Mouse (Mus musculus): ENCODE measurements around the gene Map3k9. TPM values are rescaled to one million over a fixed set of nuclear protein-coding genes. Genes with fewer than 3 reads are reported as not detected.

Gene Map3k9
- polyA plus RNA-seq, 1 experiment from 2014 or later: 0.15 TPM

GRCm38 (mm10) chr12:81690751-81691150 is 90.2 kb downstream of the Map3k9 start:
- no peaks in the 10 kb centered on the region for H3K4me1 ChIP-seq
- no peak overlapping the region for H3K9ac ChIP-seq
- no peak for ATAC-seq
- no peak overlapping the region for H3K4me2 ChIP-seq
- no peaks in the 10 kb centered on the region for H3K36me3 ChIP-seq
- no peaks in the 10 kb centered on the region for H3K9me3 ChIP-seq (replicated peaks)
- no peak overlapping the region for H3K27ac ChIP-seq
- no peak overlapping the region for H3K4me3 ChIP-seq
- 0 out of 2 replicates have a peak, but pooled peaks cover 2% of the 10 kb centered on the region for H3K27me3 ChIP-seq (replicated peaks)
- WGBS (ENCODE audit: insufficient replicate concordance): 66% methylated on average over 7 of the region's 7 CpGs

GRCm38 (mm10) chr12:81690111-81690510 is 90.9 kb downstream of the Map3k9 start:
- no peak overlapping the region for H3K9ac ChIP-seq
- H3K4me3 ChIP-seq: no peak overlapping the region
- H3K36me3 ChIP-seq: no peaks in the 10 kb centered on the region
- H3K4me1 ChIP-seq: no peaks in the 10 kb centered on the region
- 0 out of 2 replicates have a peak, but pooled peaks cover 2% of the 10 kb centered on the region for H3K27me3 ChIP-seq (replicated peaks)
- H3K4me2 ChIP-seq: no peak overlapping the region
- no peak for ATAC-seq
- H3K27ac ChIP-seq: no peak overlapping the region
- WGBS (ENCODE audit: insufficient replicate concordance): 80% methylated on average over 15 of the region's 15 CpGs
- no peaks in the 10 kb centered on the region for H3K9me3 ChIP-seq (replicated peaks)

DNA sequence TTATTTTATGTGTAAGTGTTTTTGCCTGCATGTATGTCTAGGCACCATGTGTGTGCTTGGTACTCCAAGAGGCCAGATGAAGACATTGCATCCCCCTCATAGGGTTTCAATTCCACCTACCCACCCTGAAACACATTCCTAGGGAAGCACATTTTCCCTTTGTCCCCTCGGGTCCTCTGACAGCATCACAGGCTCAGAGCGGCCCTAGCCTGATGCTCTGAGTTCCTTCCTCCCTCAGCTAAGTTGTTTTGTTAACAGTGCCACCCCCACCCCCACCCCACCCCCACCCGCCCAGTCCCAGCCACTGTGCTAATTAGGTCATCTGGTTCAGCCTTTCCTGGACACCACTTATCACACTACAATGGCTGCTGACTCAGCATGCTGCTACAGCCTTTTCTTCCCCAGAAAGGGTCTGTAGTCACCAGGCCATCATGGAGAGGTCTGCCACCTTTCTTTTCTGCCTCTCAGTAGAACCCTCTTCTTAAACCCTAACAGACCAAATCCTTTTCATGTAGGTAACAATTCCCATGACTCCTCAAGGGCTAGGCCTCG is 91.4 kb downstream of the Map3k9 start:
- WGBS (ENCODE audit: insufficient replicate concordance): 23% methylated on average over 4 of the region's 4 CpGs
- Histone ChIP-seq H3K4me1 (no peaks in the 10 kb centered on the region), H3K27me3 (replicated peaks) (0 out of 2 replicates have a peak, but pooled peaks cover 2% of the 10 kb centered on the region), H3K9me3 (replicated peaks) (no peaks in the 10 kb centered on the region), H3K9ac (no peak overlapping the region), H3K27ac (no peak overlapping the region), H3K36me3 (no peaks in the 10 kb centered on the region), H3K4me3 (no peak overlapping the region), H3K4me2 (no peak overlapping the region)
- ATAC-seq: no peak

DNA sequence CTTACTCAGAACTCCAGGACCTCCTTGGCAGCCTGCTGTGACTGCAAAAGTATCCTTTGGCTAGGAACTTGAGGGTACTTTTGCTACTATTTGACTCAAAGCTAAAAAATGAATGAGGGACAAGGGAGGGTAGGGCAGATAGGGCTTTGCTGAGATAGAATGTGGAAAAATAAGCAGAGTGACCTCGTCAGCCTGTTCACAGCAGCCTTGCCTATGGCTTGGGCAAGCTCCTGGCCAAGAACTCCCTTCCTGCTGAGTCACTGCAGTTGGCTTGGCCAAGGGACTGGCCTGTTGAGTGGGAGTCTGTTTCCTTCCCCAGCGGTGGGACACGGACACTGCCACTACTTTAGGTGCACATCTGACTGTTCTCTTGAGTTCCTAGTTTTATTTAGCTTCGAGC is 92.4 kb downstream of the Map3k9 start:
- Histone ChIP-seq H3K4me1 (no peaks in the 10 kb centered on the region), H3K36me3 (no peaks in the 10 kb centered on the region), H3K9me3 (replicated peaks) (no peaks in the 10 kb centered on the region), H3K4me2 (no peak overlapping the region), H3K27me3 (replicated peaks) (0 out of 2 replicates have a peak, but pooled peaks cover 2% of the 10 kb centered on the region), H3K9ac (no peak overlapping the region), H3K27ac (no peak overlapping the region), H3K4me3 (no peak overlapping the region)
- 34% methylated on average over 4 of the region's 4 CpGs for WGBS (ENCODE audit: insufficient replicate concordance)
- no peak for ATAC-seq

DNA sequence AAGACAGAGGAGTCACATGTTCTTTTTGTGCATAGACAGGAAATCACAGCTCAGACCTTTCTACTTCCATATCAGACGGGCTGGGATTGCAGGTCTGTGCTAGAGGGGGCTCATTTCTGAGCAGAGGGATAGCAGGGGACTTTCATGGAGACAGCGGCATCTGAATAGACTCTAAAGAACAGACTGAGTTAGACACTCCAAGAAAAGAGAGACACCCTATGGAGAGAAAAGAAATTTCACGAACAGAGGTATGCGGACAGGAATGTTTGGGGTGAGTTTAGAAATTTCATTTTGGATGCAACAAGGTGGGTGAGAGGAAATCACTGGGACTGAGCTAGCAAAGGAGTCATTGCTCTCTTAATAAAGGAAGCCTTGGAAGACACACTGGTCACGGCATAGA is 93.1 kb downstream of the Map3k9 start:
- Histone ChIP-seq H3K4me2 (no peak overlapping the region), H3K4me3 (no peak overlapping the region), H3K36me3 (no peaks in the 10 kb centered on the region), H3K27me3 (replicated peaks) (0 out of 2 replicates have a peak, but pooled peaks cover 2% of the 10 kb centered on the region), H3K9ac (no peak overlapping the region), H3K4me1 (no peaks in the 10 kb centered on the region), H3K9me3 (replicated peaks) (no peaks in the 10 kb centered on the region), H3K27ac (no peak overlapping the region)
- 72% methylated on average over 5 of the region's 5 CpGs for WGBS (ENCODE audit: insufficient replicate concordance)
- ATAC-seq: no peak

GRCm38 (mm10) chr12:81686406-81687117 is 94.4 kb downstream of the Map3k9 start:
- Histone ChIP-seq H3K9ac (no peak overlapping the region), H3K4me3 (no peak overlapping the region), H3K9me3 (replicated peaks) (no peaks in the 10 kb centered on the region), H3K27me3 (replicated peaks) (0 out of 2 replicates have a peak, but pooled peaks cover 2% of the 10 kb centered on the region), H3K27ac (no peak overlapping the region), H3K4me2 (no peak overlapping the region), H3K36me3 (no peaks in the 10 kb centered on the region), H3K4me1 (no peaks in the 10 kb centered on the region)
- WGBS (ENCODE audit: insufficient replicate concordance): 59% methylated on average over 12 of the region's 12 CpGs
- no peak for ATAC-seq

GRCm38 (mm10) chr12:81685981-81686380 is 95.0 kb downstream of the Map3k9 start:
- 55% methylated on average over 3 of the region's 3 CpGs for WGBS (ENCODE audit: insufficient replicate concordance)
- no peaks in the 10 kb centered on the region for H3K9me3 ChIP-seq (replicated peaks)
- ATAC-seq: no peak
- no peak overlapping the region for H3K4me3 ChIP-seq
- no peaks in the 10 kb centered on the region for H3K36me3 ChIP-seq
- H3K4me1 ChIP-seq: no peaks in the 10 kb centered on the region
- H3K4me2 ChIP-seq: no peak overlapping the region
- H3K27ac ChIP-seq: no peak overlapping the region
- H3K27me3 ChIP-seq (replicated peaks): 0 out of 2 replicates have a peak, but pooled peaks cover 2% of the 10 kb centered on the region
- no peak overlapping the region for H3K9ac ChIP-seq

DNA sequence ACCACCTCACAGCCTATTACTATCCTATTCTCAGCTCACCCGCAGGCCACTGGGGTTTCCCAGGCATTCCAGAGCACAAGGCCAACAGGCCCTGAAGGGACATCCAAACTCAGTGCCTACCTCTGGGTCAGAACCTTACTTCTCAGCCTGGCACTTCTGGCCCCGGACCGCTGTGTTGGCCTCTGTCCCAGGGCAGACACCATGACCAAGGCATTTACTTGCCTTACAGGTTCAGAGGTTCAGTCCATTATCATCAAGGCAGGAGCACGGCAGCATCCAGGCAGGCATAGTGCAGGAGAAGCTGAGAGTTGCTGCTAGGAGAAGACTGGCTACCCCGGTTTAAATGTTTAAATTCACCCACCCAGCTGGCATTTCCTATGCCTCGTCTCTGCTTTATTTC is 96.9 kb downstream of the Map3k9 start:
- H3K27me3 ChIP-seq (replicated peaks): 0 out of 2 replicates have a peak, but pooled peaks cover 2% of the 10 kb centered on the region
- no peak overlapping the region for H3K9ac ChIP-seq
- H3K4me3 ChIP-seq: no peak overlapping the region
- no peak overlapping the region for H3K27ac ChIP-seq
- H3K36me3 ChIP-seq: no peaks in the 10 kb centered on the region
- H3K4me2 ChIP-seq: no peak overlapping the region
- no peaks in the 10 kb centered on the region for H3K9me3 ChIP-seq (replicated peaks)
- WGBS (ENCODE audit: insufficient replicate concordance): 66% methylated on average over 6 of the region's 6 CpGs
- H3K4me1 ChIP-seq: no peaks in the 10 kb centered on the region
- no peak for ATAC-seq

- Histone ChIP-seq H3K4me2 (no peak overlapping the region), H3K4me1 (no peaks in the 10 kb centered on the region), H3K27ac (no peak overlapping the region), H3K27me3 (replicated peaks) (0 out of 2 replicates have a peak, but pooled peaks cover 2% of the 10 kb centered on the region), H3K4me3 (no peak overlapping the region), H3K9ac (no peak overlapping the region), H3K9me3 (replicated peaks) (no peaks in the 10 kb centered on the region), H3K36me3 (no peaks in the 10 kb centered on the region)
- no peak for ATAC-seq
- WGBS (ENCODE audit: insufficient replicate concordance): 53% methylated on average over 11 of the region's 11 CpGs
These were observed 97.6 kb downstream of the Map3k9 start for GRCm38 (mm10) chr12:81683395-81683794.

- no peak overlapping the region for H3K4me3 ChIP-seq
- H3K27me3 ChIP-seq (replicated peaks): no peaks in the 10 kb centered on the region
- WGBS (ENCODE audit: insufficient replicate concordance): 54% methylated on average over 7 of the region's 7 CpGs
- no peak for ATAC-seq
- no peak overlapping the region for H3K9ac ChIP-seq
- H3K9me3 ChIP-seq (replicated peaks): no peaks in the 10 kb centered on the region
- no peaks in the 10 kb centered on the region for H3K36me3 ChIP-seq
- no peak overlapping the region for H3K27ac ChIP-seq
- H3K4me1 ChIP-seq: no peaks in the 10 kb centered on the region
- H3K4me2 ChIP-seq: no peak overlapping the region
These were observed 101.0 kb downstream of the Map3k9 start for GRCm38 (mm10) chr12:81679807-81680529.

DNA sequence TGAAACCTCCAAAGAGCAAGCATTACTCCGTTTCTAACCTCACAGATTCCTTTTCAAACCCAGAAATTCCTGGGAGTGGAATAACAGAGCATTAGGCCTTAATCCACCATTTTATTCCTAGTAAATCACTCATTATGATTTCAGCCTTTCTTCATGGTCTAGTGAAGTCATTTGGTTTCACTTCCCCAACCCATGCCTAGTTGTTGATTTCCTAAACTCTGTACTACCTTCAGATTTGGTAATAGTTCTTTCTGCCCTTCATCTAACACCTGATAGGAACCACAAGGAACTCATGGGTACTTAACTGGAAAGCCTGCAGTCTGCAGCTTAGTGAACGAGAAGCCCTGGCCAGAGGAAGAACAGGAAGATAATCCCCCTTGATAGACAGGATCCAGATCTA is 105.4 kb downstream of the Map3k9 start:
- no peak overlapping the region for H3K27ac ChIP-seq
- no peak for ATAC-seq
- WGBS (ENCODE audit: insufficient replicate concordance): 53% methylated on average over 2 of the region's 2 CpGs
- H3K4me3 ChIP-seq: no peak overlapping the region
- no peak overlapping the region for H3K9ac ChIP-seq
- H3K36me3 ChIP-seq: no peaks in the 10 kb centered on the region
- H3K4me2 ChIP-seq: no peak overlapping the region
- no peaks in the 10 kb centered on the region for H3K4me1 ChIP-seq
- no peaks in the 10 kb centered on the region for H3K27me3 ChIP-seq (replicated peaks)
- H3K9me3 ChIP-seq (replicated peaks): no peaks in the 10 kb centered on the region

Measured in liver, embryonic 12.5 days (tissue).